Mouse (Mus musculus) hindbrain, embryonic 10.5 days (tissue): ENCODE data around the gene Agap3. TPM values are rescaled to one million over a fixed set of nuclear protein-coding genes. Genes with fewer than 3 reads are reported as not detected.

ENCODE experiments used
- DNase-seq: peaks from one replicate; pipeline ENCODE4 v3.0.0-alpha.2; 2017; ENCODE audit warnings: low spot score
- H3K27ac ChIP-seq: fragments of 300-500 bp; sonication (generic); 2 replicates; pipeline ENCODE4 v1.5.1; 2016; ENCODE audit warnings: mild to moderate bottlenecking, moderate library complexity
- H3K27me3 ChIP-seq: fragments of 300-500 bp; sonication (generic); 2 replicates; pipeline ENCODE4 v1.6.1; 2016; ENCODE audit warnings: mild to moderate bottlenecking; ENCODE audit not compliant: poor library complexity, insufficient read depth, severe bottlenecking
- H3K36me3 ChIP-seq: fragments of 300-500 bp; sonication (generic); 2 replicates; pipeline ENCODE4 v1.6.1; 2016; ENCODE audit warnings: mild to moderate bottlenecking, moderate library complexity
- H3K4me1 ChIP-seq: fragments of 300-500 bp; sonication (generic); replicated peaks from 2 replicates; pipeline ENCODE4 v1.6.1; 2016; ENCODE audit warnings: mild to moderate bottlenecking
- H3K4me3 ChIP-seq: fragments of 300-500 bp; sonication (generic); 2 replicates; pipeline ENCODE4 v1.5.1; 2016; ENCODE audit warnings: mild to moderate bottlenecking, moderate library complexity
- H3K9me3 ChIP-seq: fragments of 300-500 bp; sonication (generic); 2 replicates; pipeline ENCODE4 v1.6.1; 2016; ENCODE audit warnings: mild to moderate bottlenecking, moderate library complexity
- WGBS: fragments of 180-500 bp; shearing (Covaris S2); methylation state at CpG from one replicate; pipeline ENCODE4 v1.1.7; 2016; 5-methylcytosine and 5-hydroxymethylcytosine counted together
- polyA plus RNA-seq: library from polyadenylated mRNA; unstranded; fragments of >200 nt; fragmentation: Nextera tagmentation; extraction: Ambion mirVana; gene quantifications from 2 replicates; pipeline ENCODE4 v1.2.1, GENCODE M21; 2016

Gene Agap3
- 31.9 and 36.5 TPM in 2 replicates for polyA plus RNA-seq

GRCm38 (mm10) chr5:24452030-24452690 lies at the start of gene Agap3:
Gene Agap3 (plus strand): TSS chr5:24452177.
- peak; percentile 52 for DNase-seq
- H3K27ac ChIP-seq: peak within 1 kb of the TSS; percentile 97
- H3K9me3 ChIP-seq: no peaks in the 10 kb centered on the region
- H3K4me1 ChIP-seq: peaks cover 61% of the 10 kb centered on the region
- H3K27me3 ChIP-seq: peaks cover 24% of the 10 kb centered on the region; the same call in 1 of the 2 replicates
- peaks cover 21% of the 10 kb centered on the region for H3K36me3 ChIP-seq
- under 1% methylated on average over 85 of the region's 85 CpGs for WGBS
- H3K4me3 ChIP-seq: peak within 1 kb of the TSS; percentile 95

GRCm38 (mm10) chr5:24404594-24405360 lies 47.2 kb upstream of the Agap3 start:
- 78% methylated on average over 6 of the region's 6 CpGs for WGBS
- H3K27ac ChIP-seq: no peak overlapping the region
- H3K9me3 ChIP-seq: no peaks in the 10 kb centered on the region
- no peak for DNase-seq
- peaks cover 7% of the 10 kb centered on the region; the same call in 1 of the 2 replicates for H3K4me1 ChIP-seq
- no peaks in the 10 kb centered on the region for H3K27me3 ChIP-seq
- H3K36me3 ChIP-seq: peaks cover 93% of the 10 kb centered on the region
- no peak overlapping the region for H3K4me3 ChIP-seq

GRCm38 (mm10) chr5:24405389-24405876 lies 46.5 kb upstream of the Agap3 start:
- no peak for DNase-seq
- WGBS: 69% methylated on average over 3 of the region's 3 CpGs
- Histone ChIP-seq H3K36me3 (peaks cover 86% of the 10 kb centered on the region), H3K4me3 (no peak overlapping the region), H3K4me1 (peaks cover under 1% of the 10 kb centered on the region; the same call in 1 of the 2 replicates), H3K9me3 (no peaks in the 10 kb centered on the region), H3K27ac (no peak overlapping the region), H3K27me3 (no peaks in the 10 kb centered on the region)

- 94% methylated on average over 13 of the region's 13 CpGs for WGBS
- peaks cover 55% of the 10 kb centered on the region for H3K36me3 ChIP-seq
- DNase-seq: no peak
- H3K27me3 ChIP-seq: 0 out of 2 replicates have a peak, but pooled peaks cover 2% of the 10 kb centered on the region
- H3K4me3 ChIP-seq: no peak overlapping the region
- no peaks in the 10 kb centered on the region for H3K9me3 ChIP-seq
- peaks cover 8% of the 10 kb centered on the region for H3K4me1 ChIP-seq
- H3K27ac ChIP-seq: no peak overlapping the region
These were observed 43.3 kb upstream of the Agap3 start for GRCm38 (mm10) chr5:24408651-24409050.

GRCm38 (mm10) chr5:24409466-24409865 lies 42.5 kb upstream of the Agap3 start:
- WGBS: 78% methylated on average over 2 of the region's 2 CpGs
- no peak for DNase-seq
- no peaks in the 10 kb centered on the region for H3K9me3 ChIP-seq
- peaks cover 48% of the 10 kb centered on the region for H3K36me3 ChIP-seq
- H3K27ac ChIP-seq: no peak overlapping the region
- H3K4me1 ChIP-seq: peaks cover 11% of the 10 kb centered on the region
- H3K27me3 ChIP-seq: 0 out of 2 replicates have a peak, but pooled peaks cover 9% of the 10 kb centered on the region
- H3K4me3 ChIP-seq: no peak overlapping the region

- Histone ChIP-seq H3K36me3 (peaks cover 23% of the 10 kb centered on the region), H3K4me3 (no peak overlapping the region), H3K27me3 (peaks cover 13% of the 10 kb centered on the region; the same call in 1 of the 2 replicates), H3K9me3 (no peaks in the 10 kb centered on the region), H3K27ac (no peak overlapping the region), H3K4me1 (peaks cover 24% of the 10 kb centered on the region)
- WGBS: 86% methylated on average over 2 of the region's 2 CpGs
- no peak for DNase-seq
These were observed 39.9 kb upstream of the Agap3 start for GRCm38 (mm10) chr5:24412063-24412462.

- Histone ChIP-seq H3K36me3 (peaks cover 19% of the 10 kb centered on the region), H3K27me3 (peaks cover 15% of the 10 kb centered on the region; the same call in 1 of the 2 replicates), H3K27ac (0 out of 2 replicates have a peak within 1 kb of the TSS, but pooled peaks have one; percentile 24), H3K9me3 (no peaks in the 10 kb centered on the region), H3K4me1 (peaks cover 24% of the 10 kb centered on the region), H3K4me3 (no peak within 1 kb of the TSS)
- DNase-seq: peak; percentile 7
- 49% methylated on average over 11 of the region's 11 CpGs for WGBS
These were observed 38.8 kb upstream of the Agap3 start, which contains the start of gene Asic3 for GRCm38 (mm10) chr5:24413042-24413693. Gene Asic3 (plus strand): TSS chr5:24413392.

GRCm38 (mm10) chr5:24413938-24414337 lies 38.0 kb upstream of the Agap3 start:
- DNase-seq: no peak
- peaks cover 15% of the 10 kb centered on the region; the same call in 1 of the 2 replicates for H3K27me3 ChIP-seq
- H3K27ac ChIP-seq: no peak overlapping the region
- H3K36me3 ChIP-seq: peaks cover 19% of the 10 kb centered on the region
- WGBS: 86% methylated on average over 13 of the region's 13 CpGs
- H3K4me3 ChIP-seq: no peak overlapping the region
- H3K4me1 ChIP-seq: peaks cover 24% of the 10 kb centered on the region
- H3K9me3 ChIP-seq: no peaks in the 10 kb centered on the region

- 5% methylated on average over 21 of the region's 21 CpGs for WGBS
- peak; percentile 65 for DNase-seq
- no peak overlapping the region for H3K4me3 ChIP-seq
- H3K27ac ChIP-seq: no peak overlapping the region; the same call in 1 of the 2 replicates
- H3K9me3 ChIP-seq: no peaks in the 10 kb centered on the region
- peaks cover 37% of the 10 kb centered on the region for H3K36me3 ChIP-seq
- H3K27me3 ChIP-seq: peaks cover 15% of the 10 kb centered on the region; the same call in 1 of the 2 replicates
- H3K4me1 ChIP-seq: peaks cover 24% of the 10 kb centered on the region
These were observed 35.7 kb upstream of the Agap3 start for GRCm38 (mm10) chr5:24416222-24416736.

- H3K4me3 ChIP-seq: no peak overlapping the region
- H3K36me3 ChIP-seq: peaks cover 41% of the 10 kb centered on the region
- 91% methylated on average over 10 of the region's 10 CpGs for WGBS
- H3K4me1 ChIP-seq: peaks cover 30% of the 10 kb centered on the region
- no peaks in the 10 kb centered on the region for H3K9me3 ChIP-seq
- DNase-seq: no peak
- peaks cover 15% of the 10 kb centered on the region; the same call in 1 of the 2 replicates for H3K27me3 ChIP-seq
- no peak overlapping the region for H3K27ac ChIP-seq
These were observed 34.4 kb upstream of the Agap3 start for GRCm38 (mm10) chr5:24417587-24417986.

- no peak for DNase-seq
- WGBS: 84% methylated on average over 9 of the region's 9 CpGs
- Histone ChIP-seq H3K27me3 (peaks cover 6% of the 10 kb centered on the region; the same call in 1 of the 2 replicates), H3K27ac (no peak overlapping the region), H3K36me3 (peaks cover 41% of the 10 kb centered on the region), H3K4me1 (peaks cover 44% of the 10 kb centered on the region), H3K4me3 (no peak overlapping the region), H3K9me3 (no peaks in the 10 kb centered on the region)
These were observed 31.6 kb upstream of the Agap3 start for GRCm38 (mm10) chr5:24420381-24420780.
